Mouse (Mus musculus) limb, embryonic 12.5 days (tissue): Measurements from ENCODE around the gene Morn1. TPM values are rescaled to one million over a fixed set of nuclear protein-coding genes. Genes with fewer than 3 reads are reported as not detected.

Experiments used
- ATAC-seq: fragments of 200-750 bp; cut with Nextera tagmentation; 2 replicates; pipeline ENCODE4 v1.8.0; 2017; ENCODE audit warnings: low read depth, moderate TSS enrichment; ENCODE audit not compliant: insufficient number of reproducible peaks, insufficient read depth, low FRiP score, low TSS enrichment
- H3K27ac ChIP-seq: fragments of 300-500 bp; sonication (generic); 2 replicates; pipeline ENCODE4 v1.5.1; 2016; ENCODE audit warnings: mild to moderate bottlenecking, moderate library complexity
- H3K27me3 ChIP-seq: fragments of 300-500 bp; sonication (generic); 2 replicates; pipeline ENCODE4 v1.6.1; 2016; ENCODE audit warnings: mild to moderate bottlenecking, moderate library complexity
- H3K36me3 ChIP-seq: fragments of 300-500 bp; sonication (generic); 2 replicates; pipeline ENCODE4 v1.6.1; 2016; ENCODE audit warnings: mild to moderate bottlenecking, moderate library complexity
- H3K4me1 ChIP-seq: fragments of 300-500 bp; sonication (generic); replicated peaks from 2 replicates; pipeline ENCODE4 v1.6.1; 2016
- H3K4me2 ChIP-seq: fragments of 300-500 bp; sonication (generic); 2 replicates; pipeline ENCODE4 v1.6.1; 2016; ENCODE audit warnings: mild to moderate bottlenecking, moderate library complexity
- H3K4me3 ChIP-seq: fragments of 300-500 bp; sonication (generic); replicated peaks from 2 replicates; pipeline ENCODE4 v1.5.1; 2016; ENCODE audit warnings: mild to moderate bottlenecking
- H3K9ac ChIP-seq: fragments of 300-500 bp; sonication (generic); replicated peaks from 2 replicates; pipeline ENCODE4 v1.6.1; 2016; ENCODE audit warnings: mild to moderate bottlenecking, moderate library complexity
- H3K9me3 ChIP-seq: fragments of 300-500 bp; sonication (generic); 2 replicates; pipeline ENCODE4 v1.6.1; 2016; ENCODE audit warnings: mild to moderate bottlenecking, moderate library complexity
- WGBS: fragments of 180-500 bp; shearing (Covaris S2); methylation state at CpG from one replicate; pipeline ENCODE4 v1.1.7; 2016; 5-methylcytosine and 5-hydroxymethylcytosine counted together
- polyA plus RNA-seq: library from polyadenylated mRNA; unstranded; fragments of >200 nt; fragmentation: Nextera tagmentation; extraction: Ambion mirVana; gene quantifications from 2 replicates; pipeline ENCODE4 v1.2.1, GENCODE M21; 2016

Gene Morn1
- polyA plus RNA-seq, 1 experiment from 2014 or later: 5.2 TPM

DNA sequence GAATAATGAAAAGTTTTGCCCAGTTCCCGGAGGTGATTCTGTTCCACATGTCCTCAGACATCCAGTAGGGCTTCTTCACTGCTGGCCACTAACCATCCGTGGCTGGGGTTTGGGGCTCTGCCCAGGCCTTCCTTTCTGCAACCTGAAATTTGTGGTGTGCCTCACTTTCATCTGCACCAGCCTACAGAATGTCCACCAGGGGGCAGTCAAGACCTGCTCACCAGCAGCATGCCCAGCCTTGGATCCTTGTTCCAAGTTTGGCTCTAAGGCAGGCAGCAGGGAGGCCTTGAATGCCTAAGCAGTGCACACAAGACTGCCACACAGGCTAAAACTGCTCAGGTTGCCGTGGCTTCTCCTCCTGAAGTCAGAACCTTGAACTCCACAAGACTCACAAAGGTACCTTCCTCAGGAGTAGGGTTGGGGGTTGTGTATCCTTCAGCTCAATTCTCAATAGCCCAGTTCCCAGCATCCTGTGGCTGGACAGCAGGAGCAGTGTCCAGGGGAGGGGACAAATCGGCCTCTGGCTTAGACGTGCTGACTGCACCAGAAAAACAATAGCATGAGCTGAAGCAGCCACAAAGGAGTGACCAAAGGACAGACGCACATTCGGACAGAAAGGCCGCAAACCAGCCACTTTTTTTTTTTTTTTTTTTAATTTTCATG lies 9.0 kb downstream of the Morn1 start:
- Histone ChIP-seq H3K4me3 (no peak overlapping the region), H3K9me3 (no peaks in the 10 kb centered on the region), H3K9ac (no peak overlapping the region), H3K27ac (peak overlapping the region; percentile 70; the same call in 1 of the 2 replicates), H3K4me2 (no peak overlapping the region), H3K36me3 (peaks cover 6% of the 10 kb centered on the region; the same call in 1 of the 2 replicates), H3K27me3 (no peaks in the 10 kb centered on the region), H3K4me1 (peaks cover 12% of the 10 kb centered on the region)
- WGBS: 52% methylated on average over 8 of the region's 8 CpGs
- ATAC-seq: peak; percentile 83

DNA sequence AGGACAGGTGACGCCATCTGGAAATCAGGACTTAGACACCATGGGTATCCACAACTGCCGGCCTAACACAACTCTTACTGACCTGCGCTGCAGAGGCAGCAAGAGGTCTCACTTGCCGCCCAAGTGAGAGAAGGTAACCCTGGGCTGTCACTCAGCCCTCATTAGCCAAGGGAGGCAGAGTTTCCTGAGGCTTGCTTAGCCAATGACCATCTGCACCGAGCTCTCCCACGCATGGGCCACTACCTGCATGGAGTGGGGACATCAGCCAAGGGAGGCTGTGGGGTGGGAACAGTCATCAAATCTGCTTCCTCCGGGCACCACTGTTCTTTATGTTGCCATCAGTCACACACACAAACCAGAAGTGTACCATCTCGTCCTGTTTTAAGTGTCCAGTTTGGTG lies 9.6 kb downstream of the Morn1 start:
- Histone ChIP-seq H3K27ac (no peak overlapping the region), H3K9ac (no peak overlapping the region)
- no peak for ATAC-seq

DNA sequence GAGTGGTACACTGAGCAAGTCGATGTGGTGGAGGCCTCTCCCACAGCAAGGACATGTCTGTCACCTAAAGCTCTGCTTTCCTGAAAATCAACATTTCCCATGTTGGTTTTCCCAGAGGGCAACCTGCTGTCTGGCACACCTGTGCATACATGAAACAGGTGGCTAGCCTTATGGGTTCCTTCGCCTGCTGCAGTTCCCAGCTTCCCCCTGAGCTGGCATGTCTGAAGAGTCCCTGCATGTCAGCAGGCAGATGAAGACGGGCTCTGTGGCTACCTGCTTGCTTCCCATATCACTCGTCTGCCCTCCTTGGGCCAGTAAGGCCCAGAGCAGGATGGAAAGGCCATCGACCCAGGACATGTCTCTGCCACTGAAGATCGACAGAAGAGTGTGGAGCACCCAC lies 11.1 kb downstream of the Morn1 start:
- peaks cover 21% of the 10 kb centered on the region for H3K4me1 ChIP-seq
- no peak overlapping the region for H3K4me3 ChIP-seq
- H3K27ac ChIP-seq: no peak overlapping the region
- no peak overlapping the region for H3K9ac ChIP-seq
- no peaks in the 10 kb centered on the region for H3K36me3 ChIP-seq
- ATAC-seq: no peak
- no peak overlapping the region for H3K4me2 ChIP-seq
- 90% methylated on average over 6 of the region's 6 CpGs for WGBS
- H3K9me3 ChIP-seq: no peaks in the 10 kb centered on the region
- no peaks in the 10 kb centered on the region for H3K27me3 ChIP-seq

More for the DNA sequence above, 9.6 kb downstream of the Morn1 start:
- Histone ChIP-seq H3K4me3 (no peak overlapping the region), H3K36me3 (peaks cover 3% of the 10 kb centered on the region; the same call in 1 of the 2 replicates), H3K4me1 (peaks cover 18% of the 10 kb centered on the region), H3K9me3 (no peaks in the 10 kb centered on the region), H3K4me2 (no peak overlapping the region), H3K27me3 (no peaks in the 10 kb centered on the region)
- 84% methylated on average over 8 of the region's 8 CpGs for WGBS

DNA sequence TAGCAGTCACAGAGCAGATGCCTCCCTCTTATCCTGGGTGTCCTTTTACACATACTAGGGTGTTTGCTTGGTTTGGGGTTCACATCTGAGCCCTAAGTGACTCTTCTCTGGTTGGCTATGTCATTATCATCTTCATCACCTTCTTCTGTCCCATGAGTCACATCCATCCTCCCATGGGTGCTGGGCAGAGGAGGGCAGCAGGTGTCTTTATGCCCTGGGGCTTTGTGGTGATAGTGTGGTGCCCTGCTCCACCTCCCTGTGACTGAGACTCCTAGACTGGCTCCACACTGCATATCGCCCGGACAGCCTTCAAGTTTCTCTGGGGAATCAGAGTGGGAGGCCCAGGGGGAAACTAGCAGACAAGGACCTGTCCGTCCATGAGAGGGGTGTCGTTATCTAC lies 12.2 kb downstream of the Morn1 start:
- Histone ChIP-seq H3K9ac (no peak overlapping the region), H3K4me2 (no peak overlapping the region), H3K9me3 (no peaks in the 10 kb centered on the region), H3K27ac (no peak overlapping the region), H3K27me3 (no peaks in the 10 kb centered on the region), H3K4me1 (peaks cover 21% of the 10 kb centered on the region), H3K36me3 (no peaks in the 10 kb centered on the region), H3K4me3 (no peak overlapping the region)
- WGBS: 89% methylated on average over 4 of the region's 4 CpGs
- ATAC-seq: no peak

DNA sequence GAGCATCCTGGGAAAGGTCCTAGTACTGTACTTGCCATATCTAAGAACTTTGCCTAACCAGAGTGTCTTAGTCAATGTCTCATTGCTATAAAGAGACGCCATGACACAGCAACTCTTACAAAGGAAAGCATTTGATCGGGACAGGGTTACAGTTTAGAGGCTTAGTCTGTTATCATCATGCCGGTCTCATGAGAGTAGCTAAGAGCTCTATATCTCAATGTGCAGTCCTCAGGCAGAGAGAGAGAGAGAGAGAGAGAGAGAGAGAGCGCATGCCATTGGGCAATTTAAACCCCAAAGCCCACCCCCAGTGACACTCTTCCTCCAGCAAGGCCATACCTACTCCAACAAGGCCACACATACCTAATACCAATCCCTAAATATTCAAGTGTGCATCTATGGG lies 21.5 kb downstream of the Morn1 start:
- H3K9me3 ChIP-seq: no peaks in the 10 kb centered on the region
- no peak overlapping the region for H3K4me3 ChIP-seq
- no peak overlapping the region for H3K9ac ChIP-seq
- no peak overlapping the region for H3K27ac ChIP-seq
- no peak overlapping the region for H3K4me2 ChIP-seq
- ATAC-seq: no peak
- H3K4me1 ChIP-seq: peaks cover 21% of the 10 kb centered on the region
- no peaks in the 10 kb centered on the region for H3K27me3 ChIP-seq
- WGBS: 92% methylated on average over 4 of the region's 4 CpGs
- no peaks in the 10 kb centered on the region for H3K36me3 ChIP-seq

DNA sequence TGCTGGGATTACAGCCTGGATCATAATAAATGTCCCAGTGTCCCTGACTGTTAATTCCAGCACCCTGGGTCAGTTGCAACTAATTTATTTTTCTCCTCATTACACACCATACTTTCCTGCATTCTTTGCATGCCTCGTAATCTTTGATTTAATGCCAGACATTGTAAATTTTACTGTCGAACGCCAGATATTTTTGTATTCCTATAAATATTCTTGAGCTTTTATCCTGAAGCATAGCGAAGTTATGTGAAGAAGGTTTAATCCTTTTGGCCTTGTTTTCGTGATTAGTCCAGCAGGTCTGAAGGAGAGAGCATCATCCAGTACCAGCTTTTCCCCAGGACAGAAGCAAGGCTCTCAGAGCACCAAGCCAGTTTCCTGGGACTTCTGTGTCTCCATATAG lies 23.1 kb downstream of the Morn1 start:
- WGBS: 42% methylated on average over 5 of the region's 5 CpGs
- H3K4me2 ChIP-seq: peak overlapping the region; percentile 17
- 0 out of 2 replicates have a peak overlapping the region, but pooled peaks have one; percentile 2 for H3K9ac ChIP-seq
- no peaks in the 10 kb centered on the region for H3K36me3 ChIP-seq
- no peak for ATAC-seq
- H3K4me1 ChIP-seq: peaks cover 32% of the 10 kb centered on the region
- H3K9me3 ChIP-seq: no peaks in the 10 kb centered on the region
- H3K4me3 ChIP-seq: no peak overlapping the region
- peak overlapping the region; percentile 70 for H3K27ac ChIP-seq
- H3K27me3 ChIP-seq: no peaks in the 10 kb centered on the region

DNA sequence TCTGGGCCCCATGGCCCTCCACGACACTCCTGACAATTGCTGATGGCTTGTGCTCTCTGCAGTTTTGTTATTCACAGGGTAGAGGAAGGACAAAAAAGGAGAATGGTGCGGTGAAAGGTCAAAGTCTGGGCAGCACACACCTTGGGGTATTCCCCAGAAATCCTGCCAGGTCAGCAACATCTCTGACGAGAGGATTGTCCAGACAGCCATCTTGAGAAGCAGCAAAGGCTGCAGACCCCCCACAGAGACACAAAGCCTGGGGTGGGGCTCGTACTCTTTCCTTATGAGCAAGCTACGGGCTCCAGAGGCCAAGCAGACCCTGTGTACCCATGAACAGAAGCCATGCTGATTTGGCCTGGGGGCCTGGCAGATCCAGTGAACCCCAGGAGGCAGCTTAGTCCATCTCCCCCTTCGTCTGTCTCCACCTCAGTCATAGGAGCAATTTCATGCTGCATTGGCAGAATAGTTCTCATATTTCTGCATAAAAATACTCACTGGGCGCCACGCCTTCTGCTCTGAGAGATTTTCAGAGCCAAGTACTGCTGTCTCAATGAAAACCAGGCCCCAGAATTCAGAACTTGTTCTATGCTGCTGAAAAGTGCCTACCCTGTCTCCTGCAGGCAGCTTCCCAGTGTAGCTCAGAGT lies 27.5 kb downstream of the Morn1 start:
- H3K9me3 ChIP-seq: peaks cover 5% of the 10 kb centered on the region
- ATAC-seq: no peak
- H3K36me3 ChIP-seq: no peaks in the 10 kb centered on the region
- 58% methylated on average over 8 of the region's 8 CpGs for WGBS
- H3K9ac ChIP-seq: no peak overlapping the region; the same call in 1 of the 2 replicates
- no peak overlapping the region for H3K4me3 ChIP-seq
- peaks cover 33% of the 10 kb centered on the region for H3K4me1 ChIP-seq
- no peaks in the 10 kb centered on the region for H3K27me3 ChIP-seq
- H3K27ac ChIP-seq: peak overlapping the region; percentile 60
- no peak overlapping the region for H3K4me2 ChIP-seq

DNA sequence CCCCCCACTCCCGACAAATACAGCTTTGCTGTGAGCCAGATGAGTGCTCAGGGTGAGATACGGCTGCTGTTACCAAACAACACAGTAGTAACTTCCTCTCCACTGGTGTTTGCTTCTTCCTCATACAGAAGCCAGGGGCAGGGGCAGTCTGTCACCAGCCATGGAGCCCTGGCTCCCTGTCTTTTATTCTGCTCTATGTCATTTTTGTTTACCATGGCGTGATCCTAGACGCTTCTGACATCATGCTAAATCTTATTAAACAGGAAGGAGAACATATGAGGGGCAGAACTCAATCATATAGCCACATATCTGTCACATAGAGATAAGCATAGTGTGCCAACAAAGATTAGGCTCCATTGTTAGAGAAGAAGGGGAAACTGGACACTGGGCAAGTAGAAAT lies 30.2 kb downstream of the Morn1 start:
- WGBS: 79% methylated on average over 4 of the region's 4 CpGs
- Histone ChIP-seq H3K4me3 (no peak overlapping the region), H3K4me2 (no peak overlapping the region), H3K4me1 (peaks cover 36% of the 10 kb centered on the region), H3K9me3 (peaks cover 5% of the 10 kb centered on the region), H3K27me3 (no peaks in the 10 kb centered on the region), H3K36me3 (no peaks in the 10 kb centered on the region), H3K9ac (no peak overlapping the region), H3K27ac (0 out of 2 replicates have a peak overlapping the region, but pooled peaks have one; percentile 7)
- ATAC-seq: no peak

DNA sequence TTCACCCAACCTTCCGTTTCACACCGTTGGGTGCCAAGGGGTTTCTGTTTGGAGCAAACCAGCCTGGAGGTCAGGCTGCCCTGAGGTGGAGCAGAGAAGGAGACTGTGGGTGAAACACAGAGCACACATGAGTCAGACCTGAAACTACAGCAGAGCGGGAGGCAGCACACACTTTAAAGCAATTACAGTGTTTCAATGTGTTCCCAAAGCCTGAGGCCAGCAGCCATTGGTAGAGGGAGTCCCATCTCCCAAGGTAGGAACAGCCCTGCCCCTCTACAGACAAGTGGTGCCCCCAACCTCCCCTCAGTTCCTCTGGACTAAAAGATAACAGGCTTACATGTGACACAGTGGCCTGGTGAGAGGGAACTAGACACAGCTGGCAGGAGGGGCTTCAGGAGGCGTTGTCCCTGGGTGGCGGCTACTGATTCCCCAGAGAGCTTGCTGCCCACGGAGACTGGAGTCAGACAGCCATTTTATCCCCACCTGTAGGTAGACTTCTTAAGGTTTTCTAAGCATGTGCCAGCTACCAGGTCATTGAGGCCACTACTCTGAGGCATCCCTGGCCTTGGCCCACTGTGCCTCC lies 31.1 kb downstream of the Morn1 start:
- no peak overlapping the region for H3K27ac ChIP-seq
- WGBS: 81% methylated on average over 6 of the region's 6 CpGs
- no peak for ATAC-seq

DNA sequence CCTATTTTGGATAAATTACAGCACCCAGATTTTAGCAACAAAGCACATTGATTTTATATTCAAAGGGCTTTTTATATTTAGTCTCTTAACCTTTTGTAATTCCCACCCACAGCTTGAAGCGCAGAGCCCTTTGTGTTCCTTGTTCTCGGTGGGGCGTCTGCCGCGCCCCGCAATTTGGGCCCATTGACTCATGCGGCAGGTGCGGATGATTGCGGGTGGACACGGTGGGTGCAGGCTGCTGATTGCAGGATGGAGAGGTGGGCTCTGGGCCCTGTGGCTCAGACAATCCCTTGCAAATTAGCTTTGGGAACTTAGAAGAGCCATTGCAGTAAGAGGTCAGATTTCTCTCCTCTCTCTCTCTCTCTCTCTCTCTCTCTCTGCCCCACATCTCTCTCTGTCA lies 31.9 kb downstream of the Morn1 start:
- no peak overlapping the region for H3K9ac ChIP-seq
- no peak overlapping the region for H3K27ac ChIP-seq
- H3K36me3 ChIP-seq: no peaks in the 10 kb centered on the region
- H3K4me2 ChIP-seq: no peak overlapping the region
- peaks cover 5% of the 10 kb centered on the region for H3K9me3 ChIP-seq
- H3K27me3 ChIP-seq: no peaks in the 10 kb centered on the region
- peaks cover 52% of the 10 kb centered on the region for H3K4me1 ChIP-seq
- no peak overlapping the region for H3K4me3 ChIP-seq
- 89% methylated on average over 10 of the region's 10 CpGs for WGBS
- ATAC-seq: no peak

More for the DNA sequence above, 31.1 kb downstream of the Morn1 start:
- Histone ChIP-seq H3K4me1 (peaks cover 44% of the 10 kb centered on the region), H3K4me3 (no peak overlapping the region), H3K36me3 (no peaks in the 10 kb centered on the region), H3K4me2 (no peak overlapping the region), H3K9ac (no peak overlapping the region), H3K9me3 (peaks cover 5% of the 10 kb centered on the region), H3K27me3 (no peaks in the 10 kb centered on the region)

DNA sequence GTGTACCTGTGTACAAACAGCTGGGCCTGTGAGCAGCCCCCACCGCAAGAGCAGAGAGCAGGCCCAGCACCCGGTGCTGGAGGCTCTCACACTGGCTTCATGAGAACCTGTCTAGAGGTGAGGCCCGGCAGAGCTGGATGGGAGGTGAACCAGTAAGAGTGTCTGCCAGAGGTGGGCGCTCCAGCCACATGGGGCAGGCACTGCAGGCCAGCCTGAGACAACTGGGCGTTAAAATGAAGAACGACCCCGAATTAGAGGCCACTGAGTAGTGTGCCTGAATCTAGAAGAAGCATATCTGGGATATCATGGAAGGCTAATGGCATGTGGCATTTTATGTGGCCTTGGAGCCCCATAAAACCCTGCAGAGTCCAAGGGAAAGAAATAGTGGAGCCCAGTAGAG lies 33.7 kb downstream of the Morn1 start:
- H3K4me3 ChIP-seq: no peak overlapping the region
- H3K9me3 ChIP-seq: peaks cover 5% of the 10 kb centered on the region
- no peaks in the 10 kb centered on the region for H3K27me3 ChIP-seq
- WGBS: 71% methylated on average over 7 of the region's 7 CpGs
- H3K4me1 ChIP-seq: peaks cover 59% of the 10 kb centered on the region
- H3K27ac ChIP-seq: peak overlapping the region; percentile 97
- no peaks in the 10 kb centered on the region for H3K36me3 ChIP-seq
- ATAC-seq: no peak
- peak overlapping the region; percentile 35 for H3K9ac ChIP-seq
- H3K4me2 ChIP-seq: no peak overlapping the region
